Mouse (Mus musculus) heart, postnatal 14 days (tissue): ENCODE results near the gene Rhbdd3. TPM values are rescaled to one million over a fixed set of nuclear protein-coding genes. Genes with fewer than 3 reads are reported as not detected.
"Not testable (repeated sequence)": the region's sequence is repeated elsewhere in the genome, so short reads cannot be mapped to it uniquely, and the experiment has no call there.

Experiments used
- DNase-seq, 2 experiments: peaks; one replicate each; pipeline ENCODE4 v3.0.0; 2021 to 2022
- intact Hi-C: fragments of 180-260 bp; cut with DNase I; formaldehyde crosslinking; loops from one replicate; pipeline ENCODE4 v1.15.1; 2025
- total RNA-seq, 2 experiments: library from RNA; stranded (reverse); gene quantifications; 2 replicates each; pipeline ENCODE4 v1.2.3; 2021

Rhbdd3 gene
- total RNA-seq, 2 experiments from 2014 or later: 18.7 to 20.5 TPM

DNA sequence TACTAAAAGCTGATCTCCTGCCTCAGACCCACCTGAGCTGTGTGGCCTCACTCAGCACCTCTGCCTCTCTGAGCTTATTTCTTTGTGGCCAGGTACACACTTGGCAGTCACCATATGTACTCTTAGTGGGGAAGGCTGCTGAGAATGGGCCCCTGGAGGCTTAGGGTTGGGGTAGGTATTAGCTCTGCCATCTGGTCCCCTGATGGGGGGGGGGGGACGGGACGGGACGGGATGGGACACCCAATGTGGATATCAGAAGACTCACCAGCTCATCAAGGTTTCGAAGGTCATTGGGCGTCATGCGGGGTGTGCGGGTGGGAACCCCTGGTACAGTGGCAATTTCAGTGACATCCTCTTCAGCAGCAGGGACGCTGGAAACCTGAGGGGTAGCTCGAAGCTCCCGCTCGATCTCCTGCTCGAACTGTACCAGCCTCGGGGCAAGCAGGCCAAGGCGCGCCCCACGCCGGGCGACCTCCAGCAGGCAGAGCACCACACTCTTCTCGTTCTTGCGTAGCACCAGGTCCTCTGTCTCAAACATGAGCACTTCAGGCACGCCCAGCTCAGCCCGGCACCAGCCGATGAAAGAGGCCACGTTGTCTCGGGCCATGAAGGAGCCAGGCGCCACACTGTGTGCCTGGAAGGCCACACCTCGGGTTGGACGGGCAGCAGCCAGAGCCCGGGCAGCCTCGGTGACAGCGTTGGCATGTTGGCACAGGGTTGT, 35.0 kb upstream of the Rhbdd3 start:
- peak; percentile 19 to 32 for DNase-seq
- intact Hi-C loops: loop anchor here (2.0 kb wide), 1 partner anchor 49 kb away; no protein-coding TSS in a partner anchor

DNA sequence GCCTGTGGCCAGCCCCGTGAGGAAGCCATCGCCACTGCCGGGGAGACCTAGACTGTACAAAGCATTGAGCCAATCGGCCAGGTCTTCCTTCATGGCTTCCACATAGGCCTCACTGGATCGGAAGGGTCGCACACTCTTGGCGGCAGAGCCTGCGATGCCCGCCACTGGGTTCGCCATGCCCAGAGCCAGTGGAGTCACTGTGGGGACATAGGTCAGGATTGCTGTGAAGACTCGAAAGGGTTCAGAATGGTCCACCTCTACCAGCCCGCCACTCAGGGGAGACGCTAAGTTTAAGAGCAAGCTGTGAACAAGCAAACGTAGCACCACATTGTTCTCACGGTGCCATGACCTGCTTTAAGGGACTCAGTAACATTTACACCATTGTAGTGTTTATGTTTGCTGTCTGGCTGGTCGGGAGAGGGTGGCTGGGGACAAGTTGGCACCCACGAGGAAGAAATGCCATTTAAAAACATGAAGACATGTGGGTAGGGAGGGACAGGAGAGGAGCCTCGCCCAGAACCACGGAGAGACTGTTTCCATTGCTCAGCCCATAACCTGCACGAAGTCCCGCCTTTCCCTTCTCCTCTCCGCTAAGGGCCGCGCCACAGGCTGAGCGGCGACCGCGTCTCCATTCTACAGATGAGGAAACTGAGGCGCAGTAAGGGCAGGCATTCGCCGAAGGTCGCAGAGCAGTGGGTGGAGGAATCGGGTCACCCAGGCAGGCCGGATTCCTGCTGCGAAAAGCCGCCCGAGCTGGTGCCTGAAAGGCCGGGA, 34.3 kb upstream of the Rhbdd3 start:
- intact Hi-C loops: loop anchor here (2.0 kb wide), 1 partner anchor 50 kb away; no protein-coding TSS in a partner anchor
- DNase-seq: peak in 1 of 2 experiments; percentile 12

DNA sequence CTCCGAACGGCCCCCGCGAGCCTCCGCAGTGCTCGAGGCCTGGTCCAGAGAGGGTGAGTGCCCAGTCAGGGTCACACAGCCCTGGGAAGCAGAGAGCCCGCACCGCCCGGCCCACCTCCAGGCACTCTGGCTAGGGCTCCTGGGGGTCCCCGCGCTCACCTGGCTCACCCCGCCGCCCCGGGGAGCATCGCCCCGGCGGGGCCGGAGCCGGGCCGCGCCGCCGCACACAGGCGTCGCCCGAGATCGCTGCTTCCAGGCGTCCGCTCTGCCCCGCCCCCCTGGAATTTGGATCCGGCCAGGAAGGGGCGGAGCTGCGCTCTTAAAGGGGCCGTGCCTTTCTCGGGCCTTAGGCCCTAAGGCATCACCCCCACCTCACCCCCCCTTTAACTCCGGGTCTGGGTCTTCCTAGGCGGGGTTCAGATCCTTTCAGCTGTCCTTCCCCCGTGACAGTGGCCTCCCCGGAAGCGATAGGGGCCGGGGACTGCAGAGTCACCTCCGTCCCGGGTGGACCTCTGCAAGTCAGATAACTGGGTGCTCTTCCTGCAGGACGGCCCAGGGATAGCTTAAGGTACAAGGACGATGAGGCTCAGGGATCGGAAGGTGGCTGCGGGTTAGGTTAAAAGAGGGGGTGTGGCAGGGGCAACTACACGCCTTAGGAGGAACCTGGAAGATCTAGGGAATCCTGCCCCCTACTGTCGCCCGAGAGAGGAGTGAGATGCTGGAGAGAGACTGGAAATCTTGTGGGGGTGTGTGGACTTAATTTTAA, 33.5 kb upstream of the Rhbdd3 start, which contains the start of gene Gas2l1:
Gas2l1 (minus strand) TSS at position 272 of the 766 bp plus-strand sequence.
- intact Hi-C loops: loop anchor here (2.0 kb wide), 1 partner anchor 50 kb away; no protein-coding TSS in a partner anchor
- peak; percentile 93 to 95 for DNase-seq

- intact Hi-C loops: no loop called here
- DNase-seq: no peak
Measured at GRCm38 (mm10) chr11:5067063-5067462, 31.7 kb upstream of the Rhbdd3 start.

DNA sequence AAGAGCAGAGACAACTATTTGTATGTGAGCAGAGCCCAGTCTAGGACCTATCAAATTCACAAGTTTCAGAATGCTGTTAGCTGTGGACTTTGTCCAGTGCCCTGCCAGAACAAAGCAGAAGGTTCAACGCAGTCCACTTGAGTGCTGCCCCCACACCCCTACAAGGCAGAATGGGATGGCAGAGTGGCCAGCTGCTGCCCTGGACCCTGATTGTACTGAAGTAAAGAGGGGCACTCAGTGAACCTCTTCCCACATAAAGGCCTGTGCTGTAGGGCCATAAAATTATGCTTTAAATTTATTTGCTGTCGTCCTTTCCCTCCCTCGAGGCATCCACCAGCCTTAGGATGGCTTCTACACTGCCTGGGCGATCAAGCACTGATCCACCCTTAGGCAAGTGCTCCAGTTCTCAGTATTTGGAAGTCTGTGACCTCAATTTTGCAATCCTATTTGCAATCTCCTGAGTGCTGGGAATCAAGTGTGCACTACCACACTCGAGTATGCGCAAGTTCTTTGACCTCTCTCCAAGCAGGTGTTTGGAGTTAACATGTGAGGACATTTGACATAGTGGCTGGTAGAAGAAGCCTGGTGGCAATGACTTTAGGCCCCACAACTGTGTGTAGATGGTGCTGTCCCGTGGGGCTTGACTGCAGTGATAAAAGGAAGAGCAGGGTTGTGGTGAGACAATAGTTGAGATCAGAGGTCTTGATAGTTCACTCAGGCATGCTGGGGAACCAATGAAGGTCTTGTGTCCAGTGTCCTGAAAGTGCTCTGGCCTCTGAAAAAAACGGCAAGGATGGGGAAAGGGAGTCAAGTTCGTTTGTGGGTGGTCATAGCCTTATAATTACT, 30.4 kb upstream of the Rhbdd3 start:
- no peak for DNase-seq
- intact Hi-C loops: no loop called here

GRCm38 (mm10) chr11:5074882-5075281, 23.8 kb upstream of the Rhbdd3 start:
- peak in 1 of 2 experiments; percentile 37 for DNase-seq
- intact Hi-C loops: no loop called here

GRCm38 (mm10) chr11:5075760-5076159, 23.0 kb upstream of the Rhbdd3 start:
- no peak for DNase-seq
- intact Hi-C loops: no loop called here

- DNase-seq, intact Hi-C loops: not testable (repeated sequence)
Measured at GRCm38 (mm10) chr11:5076843-5077242, 21.9 kb upstream of the Rhbdd3 start.

DNA sequence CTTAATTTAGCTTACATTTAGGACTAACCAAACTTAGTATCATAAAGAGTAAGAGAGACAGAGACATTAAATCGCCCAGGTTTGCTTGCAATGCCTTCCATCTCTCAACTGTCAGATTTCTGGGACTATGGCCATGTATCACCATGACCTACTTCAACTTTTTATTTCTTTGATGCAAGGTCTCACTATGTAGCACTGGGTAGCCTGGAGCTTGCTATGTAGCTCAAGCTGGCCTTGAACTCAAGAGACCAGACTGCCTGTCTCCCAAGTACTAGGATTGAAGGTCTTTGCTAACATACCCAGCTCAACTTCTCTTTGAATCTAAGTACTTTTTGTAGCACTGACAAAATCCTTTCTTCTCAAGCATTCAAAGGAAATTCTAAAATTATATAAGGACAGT, 9.6 kb upstream of the Rhbdd3 start:
- intact Hi-C loops: loop anchor here (2.0 kb wide), 1 partner anchor 16 kb away; no protein-coding TSS in a partner anchor
- DNase-seq: no peak

GRCm38 (mm10) chr11:5091706-5092105, 7.0 kb upstream of the Rhbdd3 start:
- intact Hi-C loops: no loop called here

DNA sequence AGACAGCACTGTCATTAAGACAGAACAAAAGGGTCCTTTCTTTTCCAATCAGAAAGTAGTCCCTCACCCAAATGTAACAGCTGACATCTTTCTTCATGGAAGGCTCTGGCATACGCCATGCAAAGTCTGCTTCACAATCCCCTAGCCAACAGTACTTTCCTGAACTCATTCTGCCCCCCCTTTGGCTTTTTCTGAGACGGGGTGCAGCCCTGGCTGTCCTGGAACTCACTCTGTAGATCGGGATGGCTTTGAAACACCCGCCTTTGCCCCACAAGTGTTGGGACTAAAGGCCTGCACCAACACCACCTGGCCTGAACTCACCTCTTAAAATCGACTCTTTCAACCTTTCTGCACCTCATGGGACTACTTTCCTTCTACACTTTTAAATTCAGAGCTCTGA, 2.8 kb upstream of the Rhbdd3 start:
- DNase-seq: no peak
- intact Hi-C loops: no loop called here

More at GRCm38 (mm10) chr11:5091706-5092105, 7.0 kb upstream of the Rhbdd3 start:
- DNase-seq: no peak

DNA sequence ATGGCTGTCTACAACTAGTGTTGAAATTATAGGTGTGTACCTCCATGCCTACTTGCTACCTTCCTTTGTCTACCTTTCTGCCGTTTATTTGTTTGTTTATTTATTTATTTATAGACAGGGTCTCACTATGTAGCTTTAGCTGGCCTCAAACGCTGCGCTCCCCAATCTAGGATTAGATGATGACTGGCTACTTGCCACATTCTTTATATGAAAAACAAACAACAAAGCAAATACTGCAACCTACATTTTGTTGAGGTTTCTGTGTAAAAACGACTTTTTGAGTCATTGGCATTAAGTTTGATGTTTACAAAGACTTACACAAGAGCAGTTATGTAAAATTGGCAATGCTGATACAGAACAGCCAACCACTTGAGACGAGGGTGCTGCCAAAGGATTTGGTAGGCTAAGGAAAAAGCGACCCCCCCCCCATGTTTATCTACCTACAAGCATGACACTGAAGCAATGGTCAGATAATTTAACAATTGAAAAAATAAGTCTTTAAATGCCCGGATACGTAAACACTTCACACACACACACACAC, 2.2 kb upstream of the Rhbdd3 start:
- DNase-seq: no peak
- intact Hi-C loops: no loop called here

DNA sequence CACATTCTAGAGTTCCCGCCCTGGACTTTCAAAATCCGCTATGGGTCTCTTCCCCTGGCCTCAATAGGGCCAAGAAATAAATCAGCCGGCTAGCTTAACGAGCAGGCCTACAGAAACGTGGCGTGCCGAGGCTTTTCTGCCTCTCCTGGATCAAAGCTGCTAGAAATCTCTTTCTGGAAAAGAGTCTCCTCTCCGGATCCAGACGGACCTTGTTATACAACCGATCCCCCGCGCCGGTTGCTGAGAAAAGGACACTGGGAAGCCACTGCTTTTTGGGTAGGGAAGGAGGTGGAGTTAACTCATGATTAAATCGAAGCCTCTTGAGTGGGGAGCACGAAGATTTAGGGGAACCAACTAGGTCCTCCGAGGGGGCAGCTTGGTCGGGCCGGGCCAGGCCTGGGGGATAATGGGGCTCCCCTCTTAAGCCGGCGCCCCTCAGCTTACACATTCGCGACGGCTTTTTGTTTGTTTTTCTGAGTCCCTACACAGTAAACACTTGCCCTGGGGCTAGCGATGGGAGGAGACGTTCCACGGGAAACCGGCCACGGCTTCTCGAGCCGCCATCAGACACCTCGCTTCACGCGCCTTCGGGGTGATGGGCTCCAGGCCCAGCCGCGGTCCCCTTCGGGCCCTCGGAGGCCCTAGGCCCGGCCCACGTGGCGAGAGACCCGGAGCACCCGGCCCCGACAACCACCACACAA, 541 bp upstream of the Rhbdd3 start:
- peak; percentile 34 to 42 for DNase-seq
- intact Hi-C loops: no loop called here

DNA sequence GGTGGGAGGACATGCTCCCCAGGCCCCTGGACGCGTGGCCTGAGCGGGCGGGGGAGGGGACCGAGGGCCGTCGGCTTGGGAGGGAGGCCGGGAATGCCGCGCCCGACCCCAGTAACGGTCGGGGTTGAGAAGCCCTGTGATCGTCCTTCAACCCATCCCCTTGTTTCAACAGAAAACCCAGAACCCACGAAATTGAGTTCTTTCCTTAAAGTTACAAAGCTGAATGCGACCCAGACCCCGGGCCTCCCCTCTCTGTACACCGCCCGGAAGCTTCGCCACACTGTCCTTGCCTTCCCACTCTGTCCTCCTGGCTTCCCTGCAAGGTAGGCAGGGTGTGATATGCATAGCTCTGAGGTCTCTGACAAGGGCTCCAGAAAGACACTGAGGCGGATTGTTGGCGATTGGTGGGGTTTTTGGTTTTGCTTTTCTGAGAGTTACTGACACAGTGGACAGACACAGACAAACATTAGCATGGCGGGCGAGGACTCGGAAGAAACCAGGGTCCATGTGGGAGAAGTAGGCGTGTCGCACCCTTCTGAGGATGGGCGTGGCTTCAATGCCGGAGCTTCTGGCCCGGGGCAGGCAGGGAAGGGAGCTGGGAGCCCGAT, 954 bp downstream of the Rhbdd3 start:
- intact Hi-C loops: no loop called here
- DNase-seq: peak; percentile 82 to 84

DNA sequence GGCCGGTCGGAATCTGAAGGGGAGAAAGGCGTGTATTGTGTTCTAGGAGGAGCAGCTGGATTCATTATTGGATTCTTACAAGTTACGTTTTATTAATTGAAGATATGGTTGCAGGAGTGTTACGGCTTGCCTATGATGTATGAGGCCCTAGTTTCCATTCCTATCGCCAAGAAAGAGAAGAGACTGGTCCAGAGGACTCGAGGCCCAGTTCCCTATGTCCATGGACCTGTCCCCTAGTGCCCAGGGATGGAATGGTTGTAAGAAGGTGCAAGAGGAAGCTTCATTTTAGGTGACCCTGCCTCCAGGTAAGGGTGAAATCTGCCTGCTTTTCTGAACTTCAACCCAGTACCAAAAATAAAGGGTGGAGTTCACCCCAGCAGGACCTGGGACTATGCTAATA, 1.6 kb downstream of the Rhbdd3 start:
- intact Hi-C loops: no loop called here
- DNase-seq: no peak

- DNase-seq: no peak
- intact Hi-C loops: no loop called here
Measured at GRCm38 (mm10) chr11:5100801-5101200, 2.1 kb downstream of the Rhbdd3 start.

DNA sequence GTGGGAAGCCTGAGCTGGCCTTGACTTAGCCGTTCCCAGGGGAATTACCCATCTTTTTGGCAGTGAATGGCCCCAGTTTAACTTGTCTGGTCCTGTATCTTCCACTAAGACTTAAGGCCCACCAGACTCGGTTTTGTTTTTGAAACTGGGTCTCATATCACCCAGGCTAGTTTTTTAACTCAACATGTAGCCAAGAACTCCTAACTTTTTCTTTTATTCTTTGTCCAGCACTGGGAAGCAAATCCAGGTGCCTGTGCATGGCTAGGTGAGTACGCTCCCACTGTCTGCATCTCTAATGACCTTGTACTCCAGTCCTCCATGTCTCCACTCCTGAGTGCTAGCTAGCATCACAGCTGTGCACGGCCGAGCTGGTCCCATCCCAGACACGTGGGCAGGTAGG, 2.9 kb downstream of the Rhbdd3 start:
- no peak for DNase-seq
- intact Hi-C loops: no loop called here

- no peak for DNase-seq
- intact Hi-C loops: no loop called here
Measured at GRCm38 (mm10) chr11:5102384-5102783, 3.7 kb downstream of the Rhbdd3 start.
